Comparison of ENCODE assay signal across 8 mouse cellular contexts in the genomic region with DNA sequence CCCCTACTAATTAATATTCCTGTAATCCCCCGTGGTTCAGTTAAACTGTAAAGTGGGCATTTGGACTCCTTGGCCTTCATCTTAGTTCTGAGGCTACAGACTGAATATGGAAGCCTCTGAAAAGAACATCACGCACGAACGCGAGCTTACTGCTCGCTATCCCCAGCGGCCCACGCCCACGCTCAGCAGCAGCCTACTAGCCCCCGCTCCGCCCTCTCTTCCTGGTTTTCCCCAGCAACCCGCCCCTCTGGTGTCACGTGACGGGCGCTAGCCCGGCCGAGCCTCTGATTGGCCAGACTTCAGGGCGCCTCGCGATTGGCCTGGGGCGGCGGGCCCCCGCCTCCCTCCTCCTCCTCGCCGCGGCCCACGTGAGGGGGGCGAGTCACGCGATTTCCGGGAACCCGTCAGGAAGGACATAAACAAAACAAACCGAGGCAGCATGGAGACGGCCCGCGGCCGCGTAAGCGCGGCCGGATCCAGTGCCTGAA. TPM values are rescaled to one million over a fixed set of nuclear protein-coding genes. Genes with fewer than 3 reads are reported as not detected.
DNase-seq lines count a peak whose midpoint lies in the region; ATAC-seq lines count a peak whose summit lies in the region.

Gene Crebrf (plus strand): TSS at position 380 of the 488 bp plus-strand sequence.

- H3K36me3 ChIP-seq in hindbrain, embryonic 11.5 days (ENCODE audit: control insufficient read depth, insufficient read depth, low read length): no peaks in the 10 kb centered on the region

- peak; percentile 78 for ATAC-seq in hindbrain, embryonic 11.5 days (ENCODE audit: low FRiP score)

- no peaks in the 10 kb centered on the region for H3K9me3 ChIP-seq in hindbrain, embryonic 11.5 days (ENCODE audit: control insufficient read depth, low read length)

- no peaks in the 10 kb centered on the region for H3K27me3 ChIP-seq in hindbrain, embryonic 11.5 days (ENCODE audit: control insufficient read depth, insufficient read depth, low read length)

- peak within 1 kb of the TSS; percentile 83 for H3K27ac ChIP-seq in hindbrain, embryonic 11.5 days (ENCODE audit: low read depth, low read length)

- peak within 1 kb of the TSS; percentile 99 for H3K4me3 ChIP-seq in hindbrain, embryonic 11.5 days (ENCODE audit: low read depth, low read length)

- WGBS in hindbrain, embryonic 11.5 days: under 1% methylated on average over 40 of the region's 41 CpGs

- H3K4me2 ChIP-seq in hindbrain, embryonic 11.5 days (replicated peaks; ENCODE audit: low read depth, low read length): peak within 1 kb of the TSS; percentile 66

- H3K9ac ChIP-seq in hindbrain, embryonic 11.5 days (ENCODE audit: low read depth, low read length): peak within 1 kb of the TSS; percentile 73

- DNase-seq in Muller cell, postnatal 12 days (ENCODE audit: inconsistent ontology term): peak; percentile 99
- DNase-seq in cerebellum, adult 9-11 months: peak; percentile 98
- peak; percentile 96 to 99 for DNase-seq in frontal cortex, adult 2 months (ENCODE audit: extremely low spot score in 1 of 2, low spot score in 1 of 2)
- DNase-seq in hindbrain, embryonic 11.5 days (ENCODE audit: low spot score): peak; percentile 98
- peak; percentile 98 to 99 for DNase-seq in layer of hippocampus, postnatal 10 days (ENCODE audit: low spot score in 2 of 2)
- peak; percentile 100 for DNase-seq in lung, postnatal 10 days
- DNase-seq in ovary, postnatal 36 days (ENCODE audit: low spot score): peak; percentile 98
- DNase-seq in thymus, postnatal 25 days: peak; percentile 99

- H3K4me1 ChIP-seq in hindbrain, embryonic 11.5 days (replicated peaks; ENCODE audit: control insufficient read depth, insufficient read depth, low read length): no peaks in the 10 kb centered on the region

RNA-seq across cellular contexts. Expression of gene Crebrf, which starts in this region (rescaled TPM):
- polyA plus RNA-seq in frontal cortex, adult 2 months (2012; rRNA removed): 16.4 and 17.6 TPM in 2 replicates
- 4.1 and 10.2 TPM in 2 replicates for polyA plus RNA-seq in hindbrain, embryonic 11.5 days (2014; fragmentation: Nextera tagmentation; extraction: Ambion mirVana)
- total RNA-seq in layer of hippocampus, postnatal 10 days (2021): 10 to 100 TPM; 26.4 to 26.7 TPM

Comparison
In these comparisons a context has a peak if more than half of its experiments do, and no peak if none do; other contexts are left out.
1. Peak in every context shown above with its lines: DNase-seq, ATAC-seq, H3K4me3 ChIP-seq and H3K27ac ChIP-seq.